Mouse (Mus musculus) olfactory bulb, adult 2 months (tissue): ENCODE measurements around the gene Uchl1. TPM values are rescaled to one million over a fixed set of nuclear protein-coding genes. Genes with fewer than 3 reads are reported as not detected.
A peak's percentile ranks its signal among the peaks of the same experiment; 100 is the strongest.

Experiments used
- H3K27ac ChIP-seq: fragments of 200-500 bp; 2 replicates; pipeline ENCODE4 v1.5.1; 2012; ENCODE audit warnings: low read depth, low read length; ENCODE audit not compliant: insufficient read depth
- H3K4me1 ChIP-seq: fragments of 200-500 bp; 2 replicates; pipeline ENCODE4 v1.6.1; 2012; ENCODE audit warnings: low read length; ENCODE audit not compliant: control insufficient read depth, insufficient read depth
- H3K4me3 ChIP-seq: fragments of 200-500 bp; 2 replicates; pipeline ENCODE4 v1.5.1; 2012; ENCODE audit warnings: mild to moderate bottlenecking, low read depth, low read length, moderate library complexity; ENCODE audit not compliant: insufficient read depth
- CTCF ChIP-seq: fragments of 200-500 bp; IDR thresholded peaks from 2 replicates; pipeline ENCODE4 v1.5.1; 2012; ENCODE audit warnings: low read depth, mild to moderate bottlenecking, low read length, moderate library complexity; ENCODE audit not compliant: insufficient read depth
- POLR2A ChIP-seq: fragments of 200-500 bp; IDR thresholded peaks from 2 replicates; pipeline ENCODE4 v1.6.1; 2012; ENCODE audit warnings: mild to moderate bottlenecking, low read depth, low read length, moderate library complexity; ENCODE audit not compliant: insufficient read depth
- WGBS: fragments of 180-500 bp; shearing (Covaris S2); methylation state at CpG from one replicate; pipeline ENCODE4 v1.1.7; 2018; 5-methylcytosine and 5-hydroxymethylcytosine counted together
- polyA plus RNA-seq: library from polyadenylated mRNA; stranded (reverse); fragments of >200 nt; gene quantifications from 2 replicates; pipeline ENCODE4 v1.2.4, GENCODE M21; 2012; ENCODE audit warnings: low replicate concordance; ENCODE audit not compliant: missing spikeins, insufficient read depth, insufficient read length

Gene Uchl1
- polyA plus RNA-seq, 1 experiment = not detected

GRCm38 (mm10) chr5:66677411-66678345 is 1.8 kb downstream of the Uchl1 start:
- TF ChIP-seq CTCF (0 out of 2 replicates have a peak, but pooled peaks have one; percentile 20), POLR2A (no peak)
- 76% methylated on average over 21 of the region's 21 CpGs for WGBS
- no peak overlapping the region for H3K27ac ChIP-seq
- H3K4me1 ChIP-seq = peaks cover 20% of the 10 kb centered on the region
- H3K4me3 ChIP-seq = no peak overlapping the region

- WGBS = 34% methylated on average over 10 of the region's 10 CpGs
- H3K4me3 ChIP-seq = no peak overlapping the region
- peaks cover 20% of the 10 kb centered on the region for H3K4me1 ChIP-seq
- no peak overlapping the region for H3K27ac ChIP-seq
- TF ChIP-seq CTCF (no peak), POLR2A (no peak)
Observed at GRCm38 (mm10) chr5:66679222-66679621, 3.3 kb downstream of the Uchl1 start.

- WGBS = 85% methylated on average over 2 of the region's 2 CpGs
- Histone ChIP-seq H3K27ac (no peak overlapping the region), H3K4me3 (no peak overlapping the region), H3K4me1 (no peaks in the 10 kb centered on the region)
- TF ChIP-seq POLR2A = no peak
- TF ChIP-seq CTCF = no peak
Observed at GRCm38 (mm10) chr5:66685930-66686329, 10.0 kb downstream of the Uchl1 start.

GRCm38 (mm10) chr5:66686863-66687262 is 11.0 kb downstream of the Uchl1 start:
- no peak overlapping the region for H3K27ac ChIP-seq
- no peak for TF ChIP-seq POLR2A
- TF ChIP-seq CTCF = no peak
- 89% methylated on average over 13 of the region's 13 CpGs for WGBS
- no peak overlapping the region for H3K4me3 ChIP-seq
- no peaks in the 10 kb centered on the region for H3K4me1 ChIP-seq

- 84% methylated on average over 9 of the region's 9 CpGs for WGBS
- Histone ChIP-seq H3K4me1 (no peaks in the 10 kb centered on the region), H3K4me3 (no peak overlapping the region), H3K27ac (no peak overlapping the region)
- TF ChIP-seq CTCF = no peak
Observed at GRCm38 (mm10) chr5:66687737-66688136, 11.8 kb downstream of the Uchl1 start.

- TF ChIP-seq CTCF = no peak
- no peak for TF ChIP-seq POLR2A
- WGBS = 95% methylated on average over 5 of the region's 5 CpGs
- Histone ChIP-seq H3K4me3 (no peak overlapping the region), H3K27ac (no peak overlapping the region), H3K4me1 (no peaks in the 10 kb centered on the region)
Observed at GRCm38 (mm10) chr5:66688286-66688685, 12.4 kb downstream of the Uchl1 start.

- H3K4me3 ChIP-seq = no peak overlapping the region
- 88% methylated on average over 9 of the region's 9 CpGs for WGBS
- no peak for TF ChIP-seq CTCF
- H3K27ac ChIP-seq = no peak overlapping the region
- H3K4me1 ChIP-seq = no peaks in the 10 kb centered on the region
Observed at GRCm38 (mm10) chr5:66689796-66690195, 13.9 kb downstream of the Uchl1 start.

- TF ChIP-seq POLR2A (no peak), CTCF (no peak)
- no peak overlapping the region for H3K4me3 ChIP-seq
- no peak overlapping the region for H3K27ac ChIP-seq
- WGBS = 90% methylated on average over 4 of the region's 4 CpGs
- H3K4me1 ChIP-seq = no peaks in the 10 kb centered on the region
Observed at GRCm38 (mm10) chr5:66693231-66693630, 17.3 kb downstream of the Uchl1 start.

- H3K4me1 ChIP-seq = no peaks in the 10 kb centered on the region
- H3K4me3 ChIP-seq = no peak overlapping the region
- no peak overlapping the region for H3K27ac ChIP-seq
- TF ChIP-seq POLR2A (no peak), CTCF (no peak)
Observed at GRCm38 (mm10) chr5:66697119-66697518, 21.2 kb downstream of the Uchl1 start.
